Mouse (Mus musculus) liver, embryonic 15.5 days (tissue): ENCODE data around the gene Cyp2j7. TPM values are rescaled to one million over a fixed set of nuclear protein-coding genes. Genes with fewer than 3 reads are reported as not detected.
"Not testable (repeated sequence)": the region's sequence is repeated elsewhere in the genome, so short reads cannot be mapped to it uniquely, and the experiment has no call there.

Experiments
- ATAC-seq: fragments of 200-750 bp; cut with Nextera tagmentation; 2 replicates; pipeline ENCODE4 v1.8.0; 2017; ENCODE audit warnings: moderate number of reproducible peaks, mild to moderate bottlenecking, moderate library complexity; ENCODE audit not compliant: insufficient read depth
- H3K27ac ChIP-seq: fragments of 300-500 bp; sonication (generic); replicated peaks from 2 replicates; pipeline ENCODE4 v1.5.1; 2015; ENCODE audit warnings: mild to moderate bottlenecking, inconsistent platforms
- H3K27me3 ChIP-seq: fragments of 300-500 bp; sonication (generic); 2 replicates; pipeline ENCODE4 v1.6.1; 2015; ENCODE audit warnings: mild to moderate bottlenecking, inconsistent platforms
- H3K36me3 ChIP-seq: fragments of 300-500 bp; sonication (generic); replicated peaks from 2 replicates; pipeline ENCODE4 v1.6.1; 2015; ENCODE audit warnings: moderate library complexity, mild to moderate bottlenecking, inconsistent platforms
- H3K4me1 ChIP-seq: fragments of 300-500 bp; sonication (generic); replicated peaks from 2 replicates; pipeline ENCODE4 v1.6.1; 2015; ENCODE audit warnings: inconsistent platforms
- H3K4me2 ChIP-seq: fragments of 300-500 bp; sonication (generic); 2 replicates; pipeline ENCODE4 v1.6.1; 2015; ENCODE audit warnings: moderate library complexity, mild to moderate bottlenecking, inconsistent platforms
- H3K4me3 ChIP-seq: fragments of 300-500 bp; sonication (generic); replicated peaks from 2 replicates; pipeline ENCODE4 v1.5.1; 2015; ENCODE audit warnings: mild to moderate bottlenecking, inconsistent platforms
- H3K9ac ChIP-seq: fragments of 300-500 bp; sonication (generic); 2 replicates; pipeline ENCODE4 v1.6.1; 2015; ENCODE audit warnings: moderate library complexity, mild to moderate bottlenecking, inconsistent platforms
- H3K9me3 ChIP-seq: fragments of 300-500 bp; sonication (generic); replicated peaks from 2 replicates; pipeline ENCODE4 v1.6.1; 2016; ENCODE audit warnings: inconsistent platforms
- WGBS: fragments of 180-500 bp; shearing (Covaris S2); methylation state at CpG from one replicate; pipeline ENCODE4 v1.1.7; 2015; ENCODE audit warnings: mixed read lengths; ENCODE audit not compliant: insufficient replicate concordance; 5-methylcytosine and 5-hydroxymethylcytosine counted together
- polyA plus RNA-seq: library from polyadenylated mRNA; unstranded; fragments of >200 nt; fragmentation: Nextera tagmentation; extraction: Ambion mirVana; gene quantifications from 2 replicates; pipeline ENCODE4 v1.2.1, GENCODE M21; 2015

Gene Cyp2j7
- not detected in 2 replicates for polyA plus RNA-seq

DNA sequence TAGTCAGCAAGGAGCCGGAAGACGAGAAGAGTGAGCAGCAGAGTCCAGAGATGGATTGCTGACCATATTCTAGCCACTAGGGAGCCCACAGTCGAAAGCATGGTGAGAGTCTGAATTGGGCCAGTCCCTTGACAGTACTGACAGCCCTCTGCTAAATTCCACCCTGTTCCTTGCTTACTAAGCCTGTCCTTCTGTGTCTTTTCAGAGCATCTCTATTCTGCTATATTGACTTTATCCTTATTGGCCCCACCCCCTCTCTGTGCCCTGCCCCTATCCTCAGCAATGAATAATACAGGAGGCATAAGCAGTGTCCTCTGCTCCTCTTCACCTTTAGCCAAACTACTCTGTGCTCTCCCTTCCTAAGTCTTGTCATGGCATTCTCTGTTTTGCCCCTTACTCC, at the start of gene Cyp2j7:
TSS of gene Cyp2j7 (minus strand) at position 101 of the 400 bp plus-strand sequence.
- Histone ChIP-seq H3K27ac (no peak within 1 kb of the TSS), H3K4me1 (no peaks in the 10 kb centered on the region), H3K36me3 (no peaks in the 10 kb centered on the region), H3K4me2 (no peak within 1 kb of the TSS), H3K27me3 (no peaks in the 10 kb centered on the region), H3K4me3 (no peak within 1 kb of the TSS), H3K9ac (no peak within 1 kb of the TSS), H3K9me3 (no peaks in the 10 kb centered on the region)
- WGBS: 56% methylated on average over 3 of the region's 3 CpGs
- no peak for ATAC-seq

DNA sequence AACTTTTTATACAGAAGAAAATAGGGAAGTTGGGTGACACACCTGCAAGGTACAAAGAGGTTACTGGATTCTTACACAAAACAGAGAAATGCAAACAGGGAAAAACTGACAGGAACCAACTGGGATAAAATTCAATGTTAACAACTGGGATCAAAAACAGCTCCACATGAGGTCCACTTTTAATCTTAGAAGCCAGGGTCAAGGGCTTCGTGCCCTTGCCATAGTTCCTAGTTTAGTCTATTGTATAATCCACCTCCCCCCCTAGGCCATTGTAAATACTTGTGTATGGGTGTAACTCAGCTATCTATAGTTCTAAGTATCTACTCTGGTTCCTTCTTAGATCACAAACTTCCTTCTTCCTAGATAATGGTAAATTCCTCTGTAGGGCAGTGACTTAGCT, 40.4 kb upstream of the Cyp2j7 start:
- H3K27me3 ChIP-seq, H3K9ac ChIP-seq, H3K4me1 ChIP-seq, H3K9me3 ChIP-seq, H3K4me3 ChIP-seq, H3K36me3 ChIP-seq, H3K4me2 ChIP-seq, ATAC-seq, H3K27ac ChIP-seq: not testable (repeated sequence)
- 38% methylated on average over 1 of the region's 1 CpGs for WGBS

DNA sequence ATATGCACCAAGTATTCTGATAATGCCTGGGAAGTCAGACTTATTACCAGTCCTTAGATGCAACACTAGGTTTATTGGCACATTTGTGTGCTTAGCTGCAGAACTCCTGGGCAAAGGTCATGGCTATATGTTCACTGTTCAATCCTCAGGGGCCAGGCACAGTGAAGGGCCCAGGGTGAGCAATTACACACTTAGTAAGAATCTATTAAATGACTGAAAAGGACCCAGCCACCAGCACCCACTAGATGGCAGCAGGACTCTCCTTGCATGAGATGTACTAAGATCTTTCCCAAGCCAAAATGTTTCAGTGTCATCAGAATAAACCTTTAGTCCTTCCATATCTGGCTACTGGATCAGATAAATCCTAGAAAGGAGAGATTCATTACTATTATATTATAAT, 37.4 kb upstream of the Cyp2j7 start:
- Histone ChIP-seq H3K9me3 (no peaks in the 10 kb centered on the region), H3K9ac (no peak overlapping the region), H3K4me1 (no peaks in the 10 kb centered on the region), H3K4me2 (no peak overlapping the region), H3K27me3 (no peaks in the 10 kb centered on the region), H3K4me3 (no peak overlapping the region), H3K27ac (no peak overlapping the region), H3K36me3 (no peaks in the 10 kb centered on the region)
- no peak for ATAC-seq

DNA sequence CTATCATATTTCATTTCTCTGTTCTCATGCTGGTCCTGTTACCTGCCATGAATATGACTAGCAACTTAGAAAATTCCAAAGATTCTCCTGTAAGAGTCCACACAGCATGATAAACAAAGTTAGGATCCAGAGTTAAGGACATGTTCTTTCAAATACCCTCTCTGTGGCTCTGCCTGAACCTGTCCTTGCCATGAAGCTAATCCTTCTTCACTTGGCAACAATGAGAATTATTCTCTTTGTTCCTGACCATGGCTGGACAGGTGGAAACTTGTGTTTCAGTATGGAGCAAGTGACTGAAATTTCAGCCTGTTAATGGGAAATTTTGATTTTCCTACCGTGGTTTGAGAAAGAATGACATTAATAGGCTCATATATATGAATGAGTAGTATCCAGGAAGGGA, 39.8 kb downstream of the Cyp2j7 start:
- H3K27me3 ChIP-seq: no peaks in the 10 kb centered on the region
- no peak overlapping the region for H3K9ac ChIP-seq
- no peak overlapping the region for H3K27ac ChIP-seq
- ATAC-seq: no peak
- no peaks in the 10 kb centered on the region for H3K36me3 ChIP-seq
- no peak overlapping the region for H3K4me2 ChIP-seq
- H3K4me1 ChIP-seq: no peaks in the 10 kb centered on the region
- 32% methylated on average over 1 of the region's 1 CpGs for WGBS
- no peak overlapping the region for H3K4me3 ChIP-seq
- H3K9me3 ChIP-seq: no peaks in the 10 kb centered on the region

DNA sequence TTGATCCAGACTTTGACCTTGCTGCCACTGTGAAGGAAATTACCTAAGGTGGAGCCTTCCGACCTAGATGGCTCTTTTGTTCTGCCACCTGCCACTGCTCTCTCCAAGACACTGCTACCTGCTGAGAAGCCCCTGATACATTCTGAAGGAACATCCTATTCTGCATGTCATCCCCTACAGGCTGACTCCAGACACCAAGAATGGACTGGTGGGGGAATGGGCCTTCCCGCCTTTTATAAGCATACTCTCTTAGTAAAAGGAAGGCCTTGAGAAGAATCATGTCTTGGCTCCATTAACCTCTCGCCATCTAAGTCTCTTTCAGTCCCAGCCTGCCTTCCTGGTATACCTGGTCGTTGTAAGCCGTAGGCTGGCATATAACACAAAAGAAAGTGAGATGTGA, 47.1 kb downstream of the Cyp2j7 start:
- H3K27ac ChIP-seq, ATAC-seq, H3K4me1 ChIP-seq, H3K9me3 ChIP-seq, H3K36me3 ChIP-seq, H3K4me2 ChIP-seq, H3K4me3 ChIP-seq, H3K27me3 ChIP-seq, H3K9ac ChIP-seq: not testable (repeated sequence)
- 65% methylated on average over 5 of the region's 5 CpGs for WGBS

- H3K36me3 ChIP-seq, H3K4me2 ChIP-seq, ATAC-seq, H3K9me3 ChIP-seq, H3K9ac ChIP-seq, H3K27ac ChIP-seq, H3K4me1 ChIP-seq, H3K4me3 ChIP-seq, H3K27me3 ChIP-seq: not testable (repeated sequence)
- WGBS: 48% methylated on average over 2 of the region's 2 CpGs
Measured at GRCm38 (mm10) chr4:96188671-96189070, 47.8 kb downstream of the Cyp2j7 start.

GRCm38 (mm10) chr4:96188146-96188545, 48.3 kb downstream of the Cyp2j7 start:
- H3K36me3 ChIP-seq, H3K27me3 ChIP-seq, H3K4me1 ChIP-seq, H3K4me2 ChIP-seq, H3K4me3 ChIP-seq, H3K9ac ChIP-seq, ATAC-seq, H3K27ac ChIP-seq, H3K9me3 ChIP-seq: not testable (repeated sequence)
- 70% methylated on average over 2 of the region's 2 CpGs for WGBS

GRCm38 (mm10) chr4:96184716-96185115, 51.7 kb downstream of the Cyp2j7 start:
- ATAC-seq, H3K27me3 ChIP-seq, H3K4me1 ChIP-seq, H3K9me3 ChIP-seq, H3K4me3 ChIP-seq, H3K36me3 ChIP-seq, H3K9ac ChIP-seq, H3K4me2 ChIP-seq, H3K27ac ChIP-seq: not testable (repeated sequence)
- WGBS: 73% methylated on average over 2 of the region's 2 CpGs

GRCm38 (mm10) chr4:96162839-96163238, 73.6 kb downstream of the Cyp2j7 start:
- Histone ChIP-seq H3K4me1 (no peaks in the 10 kb centered on the region), H3K9ac (no peak overlapping the region), H3K27ac (no peak overlapping the region), H3K4me3 (no peak overlapping the region), H3K36me3 (no peaks in the 10 kb centered on the region), H3K4me2 (no peak overlapping the region), H3K9me3 (no peaks in the 10 kb centered on the region; the same call in 1 of the 2 replicates), H3K27me3 (no peaks in the 10 kb centered on the region)
- WGBS: 58% methylated on average over 1 of the region's 1 CpGs
- no peak for ATAC-seq

GRCm38 (mm10) chr4:96161575-96161974, 74.9 kb downstream of the Cyp2j7 start:
- Histone ChIP-seq H3K4me1 (no peaks in the 10 kb centered on the region), H3K27me3 (no peaks in the 10 kb centered on the region), H3K36me3 (no peaks in the 10 kb centered on the region), H3K27ac (no peak overlapping the region), H3K4me3 (no peak overlapping the region), H3K4me2 (no peak overlapping the region), H3K9ac (no peak overlapping the region), H3K9me3 (no peaks in the 10 kb centered on the region; the same call in 1 of the 2 replicates)
- WGBS: 50% methylated on average over 1 of the region's 1 CpGs
- ATAC-seq: no peak
